Mouse (Mus musculus) megakaryocyte, embryonic 14.5 days (primary cell): ENCODE results near the gene Saa3.

Experiments
- FLI1 ChIP-seq: IDR thresholded peaks from 2 replicates; pipeline ENCODE4 v1.6.1; 2012; ENCODE audit warnings: low read length, inconsistent platforms, mixed read lengths
- GATA1 ChIP-seq: IDR thresholded peaks from 3 replicates; pipeline ENCODE4 v1.6.1; 2012; ENCODE audit warnings: mixed read lengths, low read length, inconsistent platforms, borderline replicate concordance

DNA sequence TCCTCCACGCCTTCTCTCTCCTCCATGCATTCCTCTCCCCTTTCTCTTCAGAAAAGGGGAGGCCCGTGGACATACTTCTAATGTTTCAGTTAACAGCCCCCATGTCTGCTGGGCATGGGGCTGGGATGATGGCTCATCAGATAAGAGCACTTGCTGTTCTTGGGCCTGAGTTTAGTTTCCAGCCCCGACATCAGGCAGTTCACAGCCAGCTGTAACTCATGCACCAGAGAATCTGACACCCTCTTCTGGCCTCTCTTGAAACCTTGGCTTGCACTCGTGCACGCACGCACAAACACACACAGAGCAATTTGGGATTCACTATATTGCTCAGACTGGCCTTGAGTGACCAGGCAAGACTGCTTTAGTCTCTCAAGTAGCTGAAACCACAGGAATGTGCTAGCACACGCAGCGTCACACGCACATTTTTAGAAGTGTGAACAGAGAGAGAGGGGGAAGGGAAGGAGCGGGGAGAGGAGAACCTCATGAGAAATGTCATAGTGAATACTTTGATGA is 43.3 kb downstream of the Saa3 start, which contains the start of gene Tph1:
- TF ChIP-seq GATA1 (no peak), FLI1 (no peak)
